Mouse (Mus musculus) lung, embryonic 16.5 days (tissue): ENCODE data around the gene Hoxa6. TPM values are rescaled to one million over a fixed set of nuclear protein-coding genes. Genes with fewer than 3 reads are reported as not detected.

Experiments
- ATAC-seq: fragments of 200-750 bp; cut with Nextera tagmentation; 2 replicates; pipeline ENCODE4 v1.8.0; 2017; ENCODE audit warnings: low read depth, mild to moderate bottlenecking, moderate library complexity
- H3K27ac ChIP-seq: fragments of 300-500 bp; sonication (generic); 2 replicates; pipeline ENCODE4 v1.5.1; 2014; ENCODE audit warnings: mild to moderate bottlenecking, control low read depth, low read length
- H3K27me3 ChIP-seq: fragments of 300-500 bp; sonication (generic); 2 replicates; pipeline ENCODE4 v1.6.1; 2014; ENCODE audit warnings: low read depth, low read length, mixed read lengths; ENCODE audit not compliant: control insufficient read depth, insufficient read depth
- H3K36me3 ChIP-seq: fragments of 300-500 bp; sonication (generic); 2 replicates; pipeline ENCODE4 v1.6.1; 2014; ENCODE audit warnings: low read length; ENCODE audit not compliant: control insufficient read depth, insufficient read depth
- H3K4me1 ChIP-seq: fragments of 300-500 bp; sonication (generic); replicated peaks from 2 replicates; pipeline ENCODE4 v1.6.1; 2014; ENCODE audit warnings: low read length, mixed read lengths; ENCODE audit not compliant: control insufficient read depth, insufficient read depth
- H3K4me2 ChIP-seq: fragments of 300-500 bp; sonication (generic); 2 replicates; pipeline ENCODE4 v1.6.1; 2014; ENCODE audit warnings: low read depth, low read length, control low read depth
- H3K4me3 ChIP-seq: fragments of 300-500 bp; sonication (generic); 2 replicates; pipeline ENCODE4 v1.5.1; 2014; ENCODE audit warnings: mild to moderate bottlenecking, low read length, control low read depth
- H3K9ac ChIP-seq: fragments of 300-500 bp; sonication (generic); 2 replicates; pipeline ENCODE4 v1.6.1; 2014; ENCODE audit warnings: low read length, control low read depth
- H3K9me3 ChIP-seq: fragments of 300-500 bp; sonication (generic); 2 replicates; pipeline ENCODE4 v1.6.1; 2016; ENCODE audit warnings: low read length; ENCODE audit not compliant: control insufficient read depth
- WGBS: fragments of 180-500 bp; shearing (Covaris S2); extraction: QIAGEN DNeasy Blood & Tissue Kit; methylation state at CpG from one replicate; pipeline ENCODE4 v1.1.7; 2014; 5-methylcytosine and 5-hydroxymethylcytosine counted together
- polyA plus RNA-seq: library from polyadenylated mRNA; unstranded; fragments of >200 nt; fragmentation: Nextera tagmentation; extraction: Ambion mirVana; gene quantifications from 2 replicates; pipeline ENCODE4 v1.2.1, GENCODE M21; 2015

Gene Hoxa6
- polyA plus RNA-seq, 1 experiment from 2014 or later: 2.2 TPM

GRCm38 (mm10) chr6:52177061-52177735 lies 31.3 kb downstream of the Hoxa6 start, which contains the start of gene 5730596B20Rik:
Gene 5730596B20Rik, plus strand, starts transcription at chr6:52177498.
- peak within 1 kb of the TSS; percentile 97 for H3K27ac ChIP-seq
- peak within 1 kb of the TSS; percentile 75 for H3K9ac ChIP-seq
- H3K4me1 ChIP-seq: peaks cover 17% of the 10 kb centered on the region
- no peaks in the 10 kb centered on the region for H3K9me3 ChIP-seq
- peaks cover 36% of the 10 kb centered on the region for H3K27me3 ChIP-seq
- peak within 1 kb of the TSS; percentile 57 for H3K4me2 ChIP-seq
- H3K36me3 ChIP-seq: no peaks in the 10 kb centered on the region
- ATAC-seq: no peak
- 1% methylated on average over 36 of the region's 36 CpGs for WGBS
- peak within 1 kb of the TSS; percentile 65 for H3K4me3 ChIP-seq

GRCm38 (mm10) chr6:52176391-52176790 lies 32.1 kb downstream of the Hoxa6 start:
- peaks cover 20% of the 10 kb centered on the region for H3K4me1 ChIP-seq
- peak overlapping the region; percentile 57 for H3K4me2 ChIP-seq
- H3K9ac ChIP-seq: peak overlapping the region; percentile 75

GRCm38 (mm10) chr6:52175864-52176263 lies 32.7 kb downstream of the Hoxa6 start:
- WGBS: 0% methylated on average over 22 of the region's 35 CpGs
- peak; percentile 58 for ATAC-seq
- no peaks in the 10 kb centered on the region for H3K36me3 ChIP-seq
- peak overlapping the region; percentile 57 for H3K4me2 ChIP-seq
- H3K4me1 ChIP-seq: peaks cover 18% of the 10 kb centered on the region
- peaks cover 38% of the 10 kb centered on the region for H3K27me3 ChIP-seq
- H3K9ac ChIP-seq: peak overlapping the region; percentile 75
- H3K9me3 ChIP-seq: no peaks in the 10 kb centered on the region
- H3K4me3 ChIP-seq: peak overlapping the region; percentile 65
- H3K27ac ChIP-seq: peak overlapping the region; percentile 97

More at GRCm38 (mm10) chr6:52176391-52176790, 32.1 kb downstream of the Hoxa6 start:
- Histone ChIP-seq H3K9me3 (no peaks in the 10 kb centered on the region), H3K27ac (peak overlapping the region; percentile 97), H3K4me3 (peak overlapping the region; percentile 65), H3K27me3 (peaks cover 39% of the 10 kb centered on the region), H3K36me3 (no peaks in the 10 kb centered on the region)
- no peak for ATAC-seq
- under 1% methylated on average over 6 of the region's 6 CpGs for WGBS

- H3K4me1 ChIP-seq: peaks cover 18% of the 10 kb centered on the region
- 1% methylated on average over 41 of the region's 41 CpGs for WGBS
- H3K27ac ChIP-seq: peak overlapping the region; percentile 97
- H3K27me3 ChIP-seq: peaks cover 38% of the 10 kb centered on the region
- peak overlapping the region; percentile 75 for H3K9ac ChIP-seq
- peak overlapping the region; percentile 57 for H3K4me2 ChIP-seq
- no peaks in the 10 kb centered on the region for H3K9me3 ChIP-seq
- H3K4me3 ChIP-seq: peak overlapping the region; percentile 65
- no peaks in the 10 kb centered on the region for H3K36me3 ChIP-seq
- ATAC-seq: peak; percentile 39
These were observed 33.4 kb downstream of the Hoxa6 start for GRCm38 (mm10) chr6:52174968-52175751.

- Histone ChIP-seq H3K4me2 (peak overlapping the region; percentile 66), H3K9me3 (no peaks in the 10 kb centered on the region), H3K27me3 (peaks cover 39% of the 10 kb centered on the region), H3K27ac (peak overlapping the region; percentile 90), H3K4me1 (peaks cover 22% of the 10 kb centered on the region), H3K9ac (peak overlapping the region; percentile 69), H3K4me3 (peak overlapping the region; percentile 48), H3K36me3 (no peaks in the 10 kb centered on the region)
- no peak for ATAC-seq
- 6% methylated on average over 4 of the region's 4 CpGs for WGBS
These were observed 34.9 kb downstream of the Hoxa6 start for GRCm38 (mm10) chr6:52173648-52174047.

- peak; percentile 79 for ATAC-seq
- Histone ChIP-seq H3K4me2 (peak overlapping the region; percentile 66), H3K9ac (peak overlapping the region; percentile 69), H3K4me3 (peak overlapping the region; percentile 48), H3K27ac (peak overlapping the region; percentile 90), H3K4me1 (peaks cover 22% of the 10 kb centered on the region), H3K36me3 (no peaks in the 10 kb centered on the region), H3K27me3 (peaks cover 39% of the 10 kb centered on the region), H3K9me3 (no peaks in the 10 kb centered on the region)
- WGBS: under 1% methylated on average over 35 of the region's 35 CpGs
These were observed 36.0 kb downstream of the Hoxa6 start for GRCm38 (mm10) chr6:52172501-52172900.

GRCm38 (mm10) chr6:52171938-52172337 lies 36.6 kb downstream of the Hoxa6 start:
- Histone ChIP-seq H3K4me1 (peaks cover 22% of the 10 kb centered on the region), H3K9ac (peak overlapping the region; percentile 65), H3K27ac (peak overlapping the region; percentile 90), H3K36me3 (no peaks in the 10 kb centered on the region), H3K4me3 (peak overlapping the region; percentile 48), H3K9me3 (no peaks in the 10 kb centered on the region), H3K4me2 (peak overlapping the region; percentile 66), H3K27me3 (peaks cover 39% of the 10 kb centered on the region)
- no peak for ATAC-seq
- 15% methylated on average over 6 of the region's 7 CpGs for WGBS

GRCm38 (mm10) chr6:52171331-52171730 lies 37.2 kb downstream of the Hoxa6 start:
- WGBS: 7% methylated on average over 4 of the region's 4 CpGs
- H3K27me3 ChIP-seq: peaks cover 43% of the 10 kb centered on the region
- peaks cover 25% of the 10 kb centered on the region for H3K4me1 ChIP-seq
- H3K9me3 ChIP-seq: no peaks in the 10 kb centered on the region
- peak overlapping the region; percentile 66; the same call in 1 of the 2 replicates for H3K4me2 ChIP-seq
- no peaks in the 10 kb centered on the region for H3K36me3 ChIP-seq
- H3K9ac ChIP-seq: peak overlapping the region; percentile 65
- ATAC-seq: no peak
- no peak overlapping the region for H3K4me3 ChIP-seq
- H3K27ac ChIP-seq: peak overlapping the region; percentile 90

GRCm38 (mm10) chr6:52170898-52171223 lies 37.7 kb downstream of the Hoxa6 start:
- H3K36me3 ChIP-seq: no peaks in the 10 kb centered on the region
- H3K9ac ChIP-seq: peak overlapping the region; percentile 76
- no peak for ATAC-seq
- peaks cover 25% of the 10 kb centered on the region for H3K4me1 ChIP-seq
- 13% methylated on average over 5 of the region's 5 CpGs for WGBS
- peak overlapping the region; percentile 35 for H3K4me3 ChIP-seq
- peaks cover 44% of the 10 kb centered on the region for H3K27me3 ChIP-seq
- peak overlapping the region; percentile 90 for H3K27ac ChIP-seq
- H3K9me3 ChIP-seq: no peaks in the 10 kb centered on the region
- peak overlapping the region; percentile 65 for H3K4me2 ChIP-seq
